Mouse (Mus musculus) bone marrow macrophage, adult 2 months (primary cell): Measurements from ENCODE around the gene Tenm3.

Experiments
- CTCF ChIP-seq: IDR thresholded peaks from 2 replicates; pipeline ENCODE4 v1.5.1; 2012; ENCODE audit warnings: low read depth, mild to moderate bottlenecking, low read length, moderate library complexity
- POLR2A ChIP-seq: IDR thresholded peaks from 2 replicates; pipeline ENCODE4 v1.6.1; 2012; ENCODE audit warnings: mild to moderate bottlenecking, low read depth, low read length, borderline replicate concordance

GRCm38 (mm10) chr8:48449625-48450024 lies 394.1 kb downstream of the Tenm3 start:
- TF ChIP-seq CTCF (no peak), POLR2A (no peak)
